Mouse (Mus musculus): Measurements from ENCODE around the gene Natd1. TPM values are rescaled to one million over a fixed set of nuclear protein-coding genes. Genes with fewer than 3 reads are reported as not detected.
A peak's percentile ranks its signal among the peaks of the same experiment; 100 is the strongest.

The Natd1 gene
- total and polyA plus RNA-seq, 2 experiments: 1.1 to 6.6 TPM

DNA sequence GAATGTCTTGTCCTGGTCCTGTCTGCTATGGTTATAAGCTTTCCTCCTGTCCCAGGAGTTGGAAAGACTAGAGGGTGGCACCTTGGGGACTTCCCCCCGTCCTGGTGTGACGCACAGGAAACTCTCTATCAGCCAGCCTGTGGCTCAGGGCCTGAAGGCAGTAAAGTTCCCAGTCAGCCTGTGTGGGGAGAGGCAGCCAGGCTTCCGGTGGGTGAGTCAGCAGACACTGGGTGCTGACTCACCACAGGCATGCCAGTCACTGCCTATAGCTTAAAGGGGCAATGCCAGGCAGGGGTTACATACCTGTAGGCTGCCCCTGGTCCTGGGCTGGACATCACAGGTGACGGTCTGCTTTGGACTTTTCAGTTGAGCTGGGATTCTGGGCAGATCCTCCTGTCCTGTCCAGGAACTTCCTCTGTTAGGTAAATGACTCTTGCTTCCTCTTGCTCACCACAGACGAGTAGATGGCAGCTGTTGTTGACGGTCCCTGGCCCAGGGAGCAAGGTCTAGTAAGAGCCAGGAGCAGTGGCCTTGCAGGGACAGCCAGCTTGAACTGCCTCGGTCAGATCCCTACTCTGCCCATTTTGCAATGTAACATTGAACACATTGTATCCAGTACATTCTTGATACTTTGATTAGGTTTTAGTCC is 20.9 kb upstream of the Natd1 start:
- TF ChIP-seq CTCF (IDR thresholded peaks at IDR 0.05; ENCODE audit: low read depth, low read length) (no peak), POLR2A (IDR thresholded peaks at IDR 0.05; ENCODE audit: extremely low read depth, insufficient read depth, low read length) (no peak)
- H3K27me3 ChIP-seq (ENCODE audit: control insufficient read depth, insufficient read depth, low read length): no peaks in the 10 kb centered on the region
- DNase-seq (ENCODE audit: extremely low read depth, low read depth, low spot score): peak; percentile 93
- H3K27ac ChIP-seq (replicated peaks; ENCODE audit: insufficient read depth, low read depth, low read length): peak overlapping the region; percentile 97
- 3% methylated on average over 7 of the region's 7 CpGs for WGBS
- H3K9ac ChIP-seq (ENCODE audit: low read depth, low read length): peak overlapping the region; percentile 66
- H3K79me2 ChIP-seq (ENCODE audit: control insufficient read depth, insufficient read depth, low read length): peaks cover 52% of the 10 kb centered on the region
- H3K4me3 ChIP-seq (ENCODE audit: insufficient read depth, low read depth, low read length): peak overlapping the region; percentile 34
- no peaks in the 10 kb centered on the region for H3K36me3 ChIP-seq (ENCODE audit: control insufficient read depth, insufficient read depth, low read length)
- H3K4me1 ChIP-seq (ENCODE audit: control insufficient read depth, insufficient read depth, low read length): peaks cover 60% of the 10 kb centered on the region

DNA sequence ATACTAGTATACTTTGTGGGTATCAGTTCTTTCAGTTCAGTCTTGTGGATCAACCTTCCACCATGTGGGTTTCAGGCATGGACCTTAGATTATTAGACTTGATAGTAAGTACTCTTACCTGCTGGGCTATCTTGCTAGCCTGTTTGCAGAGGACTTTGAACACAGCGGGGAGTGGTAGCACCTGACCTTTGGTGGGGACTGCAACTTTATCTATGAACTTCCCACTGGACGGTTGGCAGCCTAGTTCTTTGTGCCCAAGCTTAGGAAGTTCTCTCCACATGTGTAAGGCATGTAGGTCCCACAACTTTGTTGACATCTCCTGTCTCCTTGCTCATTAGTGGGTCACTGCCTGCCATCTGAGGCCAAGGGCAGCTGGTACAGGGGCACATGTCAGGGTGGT is 20.2 kb upstream of the Natd1 start:
- TF ChIP-seq CTCF (IDR thresholded peaks at IDR 0.05; ENCODE audit: low read depth, low read length): no peak
- no peak for TF ChIP-seq POLR2A (IDR thresholded peaks at IDR 0.05; ENCODE audit: extremely low read depth, insufficient read depth, low read length)
- Histone ChIP-seq H3K36me3 (ENCODE audit: control insufficient read depth, insufficient read depth, low read length) (no peaks in the 10 kb centered on the region), H3K79me2 (ENCODE audit: control insufficient read depth, insufficient read depth, low read length) (peaks cover 47% of the 10 kb centered on the region), H3K4me3 (ENCODE audit: insufficient read depth, low read depth, low read length) (peak overlapping the region; percentile 18; the same call in 1 of the 2 replicates), H3K27me3 (ENCODE audit: control insufficient read depth, insufficient read depth, low read length) (no peaks in the 10 kb centered on the region), H3K4me1 (ENCODE audit: control insufficient read depth, insufficient read depth, low read length) (peaks cover 54% of the 10 kb centered on the region), H3K9ac (ENCODE audit: low read depth, low read length) (peak overlapping the region; percentile 66), H3K27ac (replicated peaks; ENCODE audit: insufficient read depth, low read depth, low read length) (peak overlapping the region; percentile 97)
- DNase-seq (ENCODE audit: extremely low read depth, low read depth, low spot score): peak; percentile 95
- WGBS: 16% methylated on average over 2 of the region's 2 CpGs

DNA sequence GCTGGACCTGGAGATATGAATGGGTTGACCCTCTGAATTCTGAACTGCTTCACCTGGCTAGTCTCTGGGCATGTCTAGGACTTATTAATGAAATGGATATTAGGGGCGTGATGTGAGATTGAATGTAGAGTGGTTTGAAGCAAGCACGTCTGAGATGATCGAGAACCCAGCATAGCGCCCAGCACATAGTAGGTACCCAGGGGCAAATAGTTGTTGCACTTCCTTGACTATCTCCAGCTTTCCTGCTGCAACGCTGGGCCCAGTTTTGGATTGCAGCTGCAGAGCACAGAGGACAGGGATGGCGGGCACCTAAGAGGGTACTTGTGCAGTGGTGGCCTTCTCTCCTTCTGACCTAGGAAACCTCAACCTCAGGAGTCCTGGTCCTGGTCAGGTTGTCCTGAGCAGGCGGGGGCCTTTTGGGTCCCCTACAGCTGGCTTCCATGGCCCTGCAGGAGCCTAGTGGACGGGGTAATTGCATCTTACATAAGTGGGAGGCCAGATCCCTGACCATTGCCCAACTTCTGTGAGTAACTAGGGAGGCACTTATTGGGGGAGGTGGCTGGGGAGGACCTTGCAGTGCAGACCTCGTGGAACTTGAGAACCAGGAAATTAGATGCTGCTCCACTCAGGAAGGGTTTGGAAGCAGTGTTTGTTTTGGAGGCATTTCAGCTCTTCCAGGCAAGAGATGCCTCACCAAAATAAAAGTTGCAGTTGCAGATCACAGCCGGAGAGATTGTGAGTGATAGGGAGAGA is 18.8 kb upstream of the Natd1 start:
- 27% methylated on average over 10 of the region's 10 CpGs for WGBS
- peak; percentile 76 for DNase-seq (ENCODE audit: extremely low read depth, low read depth, low spot score)
- TF ChIP-seq POLR2A (IDR thresholded peaks at IDR 0.05; ENCODE audit: extremely low read depth, insufficient read depth, low read length): no peak
- TF ChIP-seq CTCF (IDR thresholded peaks at IDR 0.05; ENCODE audit: low read depth, low read length): no peak
- peak overlapping the region; percentile 61 for H3K9ac ChIP-seq (ENCODE audit: low read depth, low read length)
- H3K27me3 ChIP-seq (ENCODE audit: control insufficient read depth, insufficient read depth, low read length): no peaks in the 10 kb centered on the region
- H3K36me3 ChIP-seq (ENCODE audit: control insufficient read depth, insufficient read depth, low read length): no peaks in the 10 kb centered on the region
- peaks cover 32% of the 10 kb centered on the region for H3K79me2 ChIP-seq (ENCODE audit: control insufficient read depth, insufficient read depth, low read length)
- H3K27ac ChIP-seq (replicated peaks; ENCODE audit: insufficient read depth, low read depth, low read length): peak overlapping the region; percentile 81
- H3K4me1 ChIP-seq (ENCODE audit: control insufficient read depth, insufficient read depth, low read length): peaks cover 41% of the 10 kb centered on the region
- peak overlapping the region; percentile 83 for H3K4me3 ChIP-seq (ENCODE audit: insufficient read depth, low read depth, low read length)

DNA sequence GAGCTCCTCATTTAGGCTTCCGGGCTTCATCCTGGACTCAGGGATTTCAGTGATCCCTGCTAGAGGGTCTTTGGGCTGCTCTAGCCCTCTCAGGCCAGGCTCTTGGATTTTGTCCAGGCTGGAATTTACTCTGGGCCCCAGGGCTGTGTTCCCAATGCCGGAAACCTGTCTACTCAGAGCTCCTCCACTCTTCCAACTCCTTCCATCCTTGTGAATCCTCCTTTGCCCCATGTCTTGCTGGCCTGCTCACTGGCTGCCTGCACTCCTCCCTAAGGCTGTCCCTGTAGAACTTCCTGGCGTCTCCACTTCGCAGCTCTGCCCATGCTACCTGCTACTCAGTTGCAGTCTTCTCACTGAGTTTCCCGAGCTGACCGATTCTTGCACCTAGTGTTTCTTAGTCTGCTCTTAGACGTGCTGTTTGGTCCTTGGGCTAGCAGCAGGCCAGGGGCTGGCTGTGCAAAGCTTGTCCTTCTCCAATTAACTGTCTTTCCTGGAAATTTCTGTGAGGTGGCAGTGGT is 18.0 kb upstream of the Natd1 start:
- Histone ChIP-seq H3K4me3 (ENCODE audit: insufficient read depth, low read depth, low read length) (peak overlapping the region; percentile 83), H3K79me2 (ENCODE audit: control insufficient read depth, insufficient read depth, low read length) (peaks cover 25% of the 10 kb centered on the region), H3K4me1 (ENCODE audit: control insufficient read depth, insufficient read depth, low read length) (peaks cover 33% of the 10 kb centered on the region), H3K27me3 (ENCODE audit: control insufficient read depth, insufficient read depth, low read length) (no peaks in the 10 kb centered on the region), H3K27ac (replicated peaks; ENCODE audit: insufficient read depth, low read depth, low read length) (peak overlapping the region; percentile 81), H3K9ac (ENCODE audit: low read depth, low read length) (peak overlapping the region; percentile 92), H3K36me3 (ENCODE audit: control insufficient read depth, insufficient read depth, low read length) (no peaks in the 10 kb centered on the region)
- peak; percentile 39 for DNase-seq (ENCODE audit: extremely low read depth, low read depth, low spot score)
- WGBS: 0% methylated on average over 7 of the region's 7 CpGs
- no peak for TF ChIP-seq CTCF (IDR thresholded peaks at IDR 0.05; ENCODE audit: low read depth, low read length)
- no peak for TF ChIP-seq POLR2A (IDR thresholded peaks at IDR 0.05; ENCODE audit: extremely low read depth, insufficient read depth, low read length)

DNA sequence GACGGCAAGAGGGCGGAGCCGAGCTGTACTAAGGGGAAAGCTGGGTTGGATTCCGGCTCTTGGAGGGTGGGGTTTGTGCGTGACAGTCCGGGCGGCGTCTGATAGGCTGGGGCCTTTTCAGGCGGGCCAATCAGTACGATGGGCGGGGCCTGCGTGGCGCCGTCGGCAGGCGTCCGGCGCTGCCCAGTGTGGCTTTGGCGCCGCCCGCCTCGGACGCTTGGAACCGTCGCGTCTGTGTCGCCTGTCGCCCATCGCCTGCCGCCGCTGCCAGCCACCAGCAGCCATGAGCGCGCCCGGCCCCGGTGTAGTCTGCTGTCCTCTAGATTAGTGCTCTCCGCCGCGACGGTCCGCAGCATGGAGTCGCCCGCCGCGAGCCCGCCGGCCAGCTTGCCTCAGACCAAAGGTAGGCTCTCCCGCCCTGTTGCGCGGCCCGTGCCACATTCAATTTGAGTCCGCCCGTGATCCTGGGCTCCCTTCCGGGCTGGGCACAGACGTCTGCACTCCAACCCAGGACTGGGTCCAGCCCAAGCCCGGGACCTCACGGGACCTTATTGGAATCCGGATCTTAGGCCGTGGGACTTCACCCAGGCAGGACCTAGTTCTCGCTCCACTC is 17.4 kb upstream of the Natd1 start, which contains the start of gene Map2k3:
TSS of gene Map2k3 (plus strand) at position 165 of the 613 bp plus-strand sequence.
- H3K9ac ChIP-seq (ENCODE audit: low read depth, low read length): peak within 1 kb of the TSS; percentile 92
- under 1% methylated on average over 59 of the region's 59 CpGs for WGBS

More for the DNA sequence above, 17.4 kb upstream of the Natd1 start, which contains the start of gene Map2k3:
- Histone ChIP-seq H3K79me2 (ENCODE audit: control insufficient read depth, insufficient read depth, low read length) (peaks cover 19% of the 10 kb centered on the region), H3K27me3 (ENCODE audit: control insufficient read depth, insufficient read depth, low read length) (no peaks in the 10 kb centered on the region), H3K4me3 (ENCODE audit: insufficient read depth, low read depth, low read length) (peak within 1 kb of the TSS; percentile 83), H3K4me1 (ENCODE audit: control insufficient read depth, insufficient read depth, low read length) (peaks cover 30% of the 10 kb centered on the region), H3K36me3 (ENCODE audit: control insufficient read depth, insufficient read depth, low read length) (no peaks in the 10 kb centered on the region), H3K27ac (replicated peaks; ENCODE audit: insufficient read depth, low read depth, low read length) (peak within 1 kb of the TSS; percentile 81)
- TF ChIP-seq POLR2A (IDR thresholded peaks at IDR 0.05; ENCODE audit: extremely low read depth, insufficient read depth, low read length): peak; percentile 97
- no peak for TF ChIP-seq CTCF (IDR thresholded peaks at IDR 0.05; ENCODE audit: low read depth, low read length)
- DNase-seq (ENCODE audit: extremely low read depth, low read depth, low spot score): peak; percentile 89

Measured in liver, adult 2 months (tissue).